Mouse (Mus musculus) hindbrain, embryonic 15.5 days (tissue): Measurements from ENCODE around the gene D10Jhu81e. TPM values are rescaled to one million over a fixed set of nuclear protein-coding genes. Genes with fewer than 3 reads are reported as not detected.
"Not testable (repeated sequence)": the region's sequence is repeated elsewhere in the genome, so short reads cannot be mapped to it uniquely, and the experiment has no call there.

Experiments used
- ATAC-seq: fragments of 200-750 bp; cut with Nextera tagmentation; 2 replicates; pipeline ENCODE4 v1.8.0; 2017; ENCODE audit warnings: low read depth, moderate number of reproducible peaks, moderate TSS enrichment; ENCODE audit not compliant: low FRiP score
- H3K27ac ChIP-seq: fragments of 300-500 bp; sonication (generic); replicated peaks from 2 replicates; pipeline ENCODE4 v1.5.1; 2015; ENCODE audit warnings: mild to moderate bottlenecking, inconsistent platforms
- H3K27me3 ChIP-seq: fragments of 300-500 bp; sonication (generic); 2 replicates; pipeline ENCODE4 v1.6.1; 2015; ENCODE audit warnings: control low read depth, inconsistent platforms
- H3K36me3 ChIP-seq: fragments of 300-500 bp; sonication (generic); 2 replicates; pipeline ENCODE4 v1.6.1; 2015; ENCODE audit warnings: control low read depth, inconsistent platforms
- H3K4me1 ChIP-seq: fragments of 300-500 bp; sonication (generic); replicated peaks from 2 replicates; pipeline ENCODE4 v1.6.1; 2015; ENCODE audit warnings: control low read depth, inconsistent platforms
- H3K4me2 ChIP-seq: fragments of 300-500 bp; sonication (generic); 2 replicates; pipeline ENCODE4 v1.6.1; 2015; ENCODE audit warnings: moderate library complexity, mild to moderate bottlenecking, inconsistent platforms
- H3K4me3 ChIP-seq: fragments of 300-500 bp; sonication (generic); 2 replicates; pipeline ENCODE4 v1.5.1; 2015; ENCODE audit warnings: mild to moderate bottlenecking, inconsistent platforms
- H3K9ac ChIP-seq: fragments of 300-500 bp; sonication (generic); 2 replicates; pipeline ENCODE4 v1.6.1; 2015; ENCODE audit warnings: inconsistent platforms
- H3K9me3 ChIP-seq: fragments of 300-500 bp; sonication (generic); 2 replicates; pipeline ENCODE4 v1.6.1; 2016; ENCODE audit warnings: control low read depth, inconsistent platforms
- WGBS: fragments of 180-500 bp; shearing (Covaris S2); methylation state at CpG from one replicate; pipeline ENCODE4 v1.1.7; 2015; 5-methylcytosine and 5-hydroxymethylcytosine counted together
- polyA plus RNA-seq: library from polyadenylated mRNA; unstranded; fragments of >200 nt; fragmentation: Nextera tagmentation; extraction: Ambion mirVana; gene quantifications from 2 replicates; pipeline ENCODE4 v1.2.1, GENCODE M21; 2015

Gene D10Jhu81e
- polyA plus RNA-seq, 1 experiment from 2014 or later, result 27.7 TPM

GRCm38 (mm10) chr10:78127046-78127870, 42.3 kb downstream of the D10Jhu81e start:
- H3K9ac ChIP-seq, result no peak overlapping the region
- no peak overlapping the region for H3K4me2 ChIP-seq
- no peaks in the 10 kb centered on the region for H3K27me3 ChIP-seq
- H3K4me1 ChIP-seq, result peaks cover 5% of the 10 kb centered on the region; the same call in 1 of the 2 replicates
- H3K9me3 ChIP-seq, result no peaks in the 10 kb centered on the region
- no peak overlapping the region for H3K27ac ChIP-seq
- WGBS, result 66% methylated on average over 9 of the region's 9 CpGs
- peak; percentile 30; the same call in 1 of the 2 replicates for ATAC-seq
- H3K36me3 ChIP-seq, result no peaks in the 10 kb centered on the region
- H3K4me3 ChIP-seq, result no peak overlapping the region

- peaks cover 5% of the 10 kb centered on the region; the same call in 1 of the 2 replicates for H3K4me1 ChIP-seq
- H3K4me2 ChIP-seq, result no peak overlapping the region
- WGBS, result 95% methylated on average over 5 of the region's 5 CpGs
- no peaks in the 10 kb centered on the region for H3K36me3 ChIP-seq
- H3K9me3 ChIP-seq, result no peaks in the 10 kb centered on the region
- no peak for ATAC-seq
- H3K27me3 ChIP-seq, result no peaks in the 10 kb centered on the region
- H3K9ac ChIP-seq, result no peak overlapping the region
- H3K27ac ChIP-seq, result no peak overlapping the region
- H3K4me3 ChIP-seq, result no peak overlapping the region
Observed at GRCm38 (mm10) chr10:78126311-78126710, 43.3 kb downstream of the D10Jhu81e start.

GRCm38 (mm10) chr10:78125061-78125460, 44.5 kb downstream of the D10Jhu81e start:
- H3K4me3 ChIP-seq, H3K27me3 ChIP-seq, H3K4me2 ChIP-seq, H3K36me3 ChIP-seq, H3K9ac ChIP-seq, H3K9me3 ChIP-seq, H3K4me1 ChIP-seq, H3K27ac ChIP-seq, ATAC-seq: not testable (repeated sequence)
- 90% methylated on average over 8 of the region's 8 CpGs for WGBS

GRCm38 (mm10) chr10:78124137-78124536, 45.4 kb downstream of the D10Jhu81e start:
- 63% methylated on average over 6 of the region's 6 CpGs for WGBS
- ATAC-seq, H3K9me3 ChIP-seq, H3K4me3 ChIP-seq, H3K9ac ChIP-seq, H3K36me3 ChIP-seq, H3K4me1 ChIP-seq, H3K4me2 ChIP-seq, H3K27me3 ChIP-seq, H3K27ac ChIP-seq: not testable (repeated sequence)

- WGBS, result 95% methylated on average over 4 of the region's 4 CpGs
- H3K27me3 ChIP-seq, result no peaks in the 10 kb centered on the region
- H3K27ac ChIP-seq, result no peak overlapping the region
Observed at GRCm38 (mm10) chr10:78119422-78119821, 50.2 kb downstream of the D10Jhu81e start.

GRCm38 (mm10) chr10:78115153-78115552, 54.4 kb downstream of the D10Jhu81e start:
- Histone ChIP-seq H3K9ac (no peak overlapping the region), H3K27me3 (no peaks in the 10 kb centered on the region), H3K9me3 (no peaks in the 10 kb centered on the region), H3K4me2 (no peak overlapping the region), H3K4me3 (no peak overlapping the region), H3K27ac (no peak overlapping the region), H3K36me3 (no peaks in the 10 kb centered on the region), H3K4me1 (no peaks in the 10 kb centered on the region)
- WGBS, result 85% methylated on average over 2 of the region's 2 CpGs
- no peak for ATAC-seq

More at GRCm38 (mm10) chr10:78119422-78119821, 50.2 kb downstream of the D10Jhu81e start:
- H3K4me2 ChIP-seq, result no peak overlapping the region
- H3K9me3 ChIP-seq, result no peaks in the 10 kb centered on the region
- H3K36me3 ChIP-seq, result no peaks in the 10 kb centered on the region
- no peak for ATAC-seq
- no peaks in the 10 kb centered on the region for H3K4me1 ChIP-seq
- no peak overlapping the region for H3K9ac ChIP-seq
- H3K4me3 ChIP-seq, result no peak overlapping the region

- H3K4me1 ChIP-seq, result no peaks in the 10 kb centered on the region
- no peaks in the 10 kb centered on the region for H3K27me3 ChIP-seq
- H3K4me3 ChIP-seq, result no peak overlapping the region
- no peaks in the 10 kb centered on the region for H3K36me3 ChIP-seq
- no peak overlapping the region for H3K4me2 ChIP-seq
- H3K9me3 ChIP-seq, result no peaks in the 10 kb centered on the region
- no peak overlapping the region for H3K9ac ChIP-seq
- ATAC-seq, result no peak
- WGBS, result 57% methylated on average over 4 of the region's 4 CpGs
- H3K27ac ChIP-seq, result no peak overlapping the region
Observed at GRCm38 (mm10) chr10:78114521-78115092, 55.0 kb downstream of the D10Jhu81e start.

Other genes starting within 250 kb of the D10Jhu81e start
- 5.4 and 7.1 TPM in 2 replicates for gene Trpm2, start 199.2 kb downstream of the D10Jhu81e start, polyA plus RNA-seq
- gene 1810043G02Rik, start 191.3 kb downstream of the D10Jhu81e start, polyA plus RNA-seq, result 46.8 and 54.5 TPM in 2 replicates
- 120 and 126 TPM in 2 replicates for gene Pfkl, start 159.7 kb downstream of the D10Jhu81e start, polyA plus RNA-seq
- gene Dnmt3l, start 127.8 kb downstream of the D10Jhu81e start, polyA plus RNA-seq, result not detected in 2 replicates
- gene Aire, start 126.2 kb downstream of the D10Jhu81e start, polyA plus RNA-seq, result 0.51 TPM in 1 of 2 replicates, not detected in the other
- 0.71 and 0.96 TPM in 2 replicates for gene Icosl, start 100.5 kb downstream of the D10Jhu81e start, polyA plus RNA-seq
- 16.6 and 16.8 TPM in 2 replicates for gene Pwp2, start 15.4 kb upstream of the D10Jhu81e start, polyA plus RNA-seq
- gene Trappc10, start 74.9 kb upstream of the D10Jhu81e start, polyA plus RNA-seq, result 27.5 and 29.4 TPM in 2 replicates
- 83.5 and 86.4 TPM in 2 replicates for gene Agpat3, start 182.7 kb upstream of the D10Jhu81e start, polyA plus RNA-seq
- gene Rrp1, start 243.3 kb upstream of the D10Jhu81e start, polyA plus RNA-seq, result 402 and 403 TPM in 2 replicates